Mouse (Mus musculus): ENCODE results near the gene Trim30a.
"Not testable (repeated sequence)": the region's sequence is repeated elsewhere in the genome, so short reads cannot be mapped to it uniquely, and the experiment has no call there.

Gene Trim30a

GRCm38 (mm10) chr7:104465065-104465744, at the start of gene Trim30a:
TSS of gene Trim30a (minus strand) at chr7:104465193.
- DNase-seq (ENCODE audit: low read depth): no peak

DNA sequence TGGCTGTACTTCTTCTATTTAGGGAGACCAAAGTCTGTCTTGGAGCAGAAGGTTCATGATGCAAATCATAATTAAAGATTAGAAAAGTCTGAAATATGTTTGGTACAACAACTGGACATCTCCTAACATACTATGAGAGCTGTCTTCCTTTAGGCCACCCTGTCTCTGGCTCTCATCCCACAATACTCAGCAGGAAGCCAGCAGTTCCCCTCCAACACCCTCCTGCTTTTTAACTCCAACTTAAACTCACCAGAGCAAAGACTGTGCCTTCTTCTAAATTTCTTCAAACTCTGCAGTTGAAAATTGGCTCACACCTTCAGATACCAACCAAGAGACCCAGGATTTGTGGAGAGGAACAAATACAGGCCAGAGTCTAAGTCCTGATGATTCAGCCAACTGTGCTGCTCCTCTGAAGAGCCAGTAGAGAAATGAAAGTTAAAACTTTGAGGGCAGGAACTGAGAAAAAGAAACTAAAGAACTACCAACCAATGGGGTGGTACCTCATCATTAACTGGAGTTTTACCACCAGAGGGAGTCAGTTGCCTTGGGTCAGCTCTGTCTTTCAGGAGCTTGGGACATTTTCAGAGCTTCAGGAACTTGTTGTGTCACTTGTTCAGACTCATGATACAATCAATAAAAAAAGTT, 42.5 kb upstream of the Trim30a start, which contains the start of gene Trim30d:
Gene Trim30d (minus strand): TSS at position 429 of the 645 bp plus-strand sequence.
- DNase-seq (ENCODE audit: low read depth): not testable (repeated sequence)

GRCm38 (mm10) chr7:104501589-104502371, 36.8 kb upstream of the Trim30a start:
- DNase-seq (ENCODE audit: low read depth): no peak

DNA sequence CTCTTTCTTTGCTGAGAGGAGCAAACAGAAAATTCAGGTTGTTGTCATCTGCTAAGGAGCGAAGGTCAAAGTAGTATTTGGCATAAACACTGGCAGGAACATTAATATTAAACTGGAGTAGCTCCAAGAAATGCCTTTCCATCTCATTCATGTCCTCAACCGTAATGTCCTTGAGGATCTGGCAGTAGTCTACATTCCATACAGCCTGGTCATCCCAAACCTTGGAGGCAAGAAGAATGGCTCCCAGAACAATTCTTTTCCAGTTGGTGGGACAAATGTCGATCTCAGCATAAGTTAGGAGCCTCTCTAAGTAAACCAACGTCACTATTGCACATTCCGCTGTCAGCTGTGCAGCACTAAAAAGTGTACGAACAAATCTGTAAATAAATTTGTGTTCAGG, 36.2 kb upstream of the Trim30a start:
- DNase-seq (ENCODE audit: low read depth): not testable (repeated sequence)

DNA sequence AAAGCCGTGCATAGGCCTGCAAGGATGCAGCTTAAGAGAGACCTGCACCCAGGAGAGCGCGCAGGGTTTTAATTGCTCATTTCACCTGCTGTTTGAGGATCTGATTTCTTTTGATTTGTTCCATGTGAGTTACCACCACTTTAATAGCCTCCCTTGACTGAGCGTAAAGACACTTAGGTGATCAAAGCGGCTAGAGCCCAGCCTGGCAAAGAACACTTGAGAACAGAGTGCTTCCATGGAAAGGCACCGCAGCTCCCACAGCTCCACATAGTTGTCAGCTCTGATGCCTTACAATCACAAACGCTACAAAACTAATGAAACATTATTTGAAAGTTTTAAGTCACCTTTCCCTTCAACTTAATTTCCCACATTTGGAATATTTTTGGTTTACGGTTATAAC, 34.5 kb upstream of the Trim30a start:
- not testable (repeated sequence) for DNase-seq (ENCODE audit: low read depth)

GRCm38 (mm10) chr7:104445961-104446645, 18.9 kb downstream of the Trim30a start:
- peak; percentile 7 for DNase-seq (ENCODE audit: low read depth)

GRCm38 (mm10) chr7:104404460-104404950, 60.5 kb downstream of the Trim30a start:
- DNase-seq (ENCODE audit: low read depth): no peak

DNA sequence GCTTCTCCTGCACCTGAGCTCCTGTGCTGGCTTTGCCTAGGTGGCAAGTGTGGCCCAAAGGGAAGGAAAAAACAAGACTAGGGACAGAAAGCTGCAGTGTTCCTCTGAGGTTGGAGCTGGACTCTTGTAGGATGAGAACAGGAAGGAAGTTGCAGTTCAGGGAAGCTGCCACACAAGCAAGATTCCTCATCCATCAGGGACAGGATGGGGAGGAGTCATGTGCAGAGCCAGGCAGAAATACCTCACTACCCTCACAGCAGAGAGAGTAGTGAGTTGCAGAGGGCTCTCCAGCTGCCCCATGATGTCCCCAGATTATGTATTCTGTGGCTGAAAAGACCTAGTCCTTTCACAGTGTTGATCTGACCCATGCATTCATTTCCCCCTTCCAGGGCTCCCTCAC, 63.9 kb downstream of the Trim30a start:
- DNase-seq (ENCODE audit: low read depth): no peak

GRCm38 (mm10) chr7:104400698-104401097, 64.3 kb downstream of the Trim30a start, which contains the start of gene Trim30c:
TSS of gene Trim30c (minus strand) at chr7:104400837.
- no peak for DNase-seq (ENCODE audit: low read depth)

DNA sequence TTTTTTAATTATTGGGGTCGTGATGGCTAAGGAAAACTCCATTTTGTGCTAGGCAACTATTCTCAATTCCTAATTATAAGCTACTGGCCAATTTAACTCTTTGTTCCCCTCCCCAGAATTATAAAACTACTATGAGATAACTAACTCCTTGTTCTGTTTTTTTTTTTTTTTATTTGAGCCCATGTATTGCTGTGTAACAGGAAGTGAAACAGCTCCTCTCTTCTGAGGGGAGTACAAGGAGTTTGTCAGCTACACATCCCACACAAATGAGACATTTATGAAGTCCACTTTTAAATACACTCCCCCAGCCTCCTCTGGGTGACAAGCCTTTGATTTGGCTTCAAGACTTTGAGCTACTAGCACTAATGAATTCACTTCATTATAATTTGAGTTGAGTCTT, 66.5 kb downstream of the Trim30a start:
- no peak for DNase-seq (ENCODE audit: low read depth)

DNA sequence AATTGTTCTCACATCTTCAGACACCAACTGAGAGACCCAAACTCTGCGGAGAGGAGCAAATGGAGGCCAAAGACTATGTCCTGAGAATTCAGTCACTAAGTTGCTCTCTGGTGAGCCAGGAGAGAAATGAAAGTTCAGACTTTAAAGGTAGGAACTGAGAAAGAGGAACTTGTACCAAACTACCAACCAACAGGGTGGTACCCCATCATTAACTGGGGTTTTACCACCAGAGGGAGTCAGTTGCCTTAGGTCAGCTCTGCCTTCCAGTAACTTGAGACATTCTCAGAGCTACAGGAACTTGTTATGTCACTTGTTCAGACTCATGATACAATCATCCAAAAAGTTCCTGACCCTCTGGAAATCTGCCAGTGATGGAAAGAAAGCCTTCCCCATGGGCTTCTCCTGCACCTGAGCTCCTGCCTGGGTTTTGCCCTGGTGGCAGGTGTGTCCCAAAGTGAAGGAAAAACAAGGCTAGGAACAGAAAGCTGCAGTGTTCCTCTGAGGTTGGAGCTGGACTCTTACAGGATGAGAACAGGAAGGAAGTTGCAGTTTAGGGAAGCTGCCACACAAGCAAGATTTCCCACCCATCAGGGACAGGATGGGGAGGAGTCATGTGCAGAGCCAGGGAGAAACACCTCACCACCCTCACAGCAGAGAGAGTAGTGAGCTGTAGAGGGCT, 95.1 kb downstream of the Trim30a start, which contains the start of gene Trim30b:
Gene Trim30b (minus strand): TSS at position 149 of the 679 bp plus-strand sequence.
- no peak for DNase-seq (ENCODE audit: low read depth)

DNA sequence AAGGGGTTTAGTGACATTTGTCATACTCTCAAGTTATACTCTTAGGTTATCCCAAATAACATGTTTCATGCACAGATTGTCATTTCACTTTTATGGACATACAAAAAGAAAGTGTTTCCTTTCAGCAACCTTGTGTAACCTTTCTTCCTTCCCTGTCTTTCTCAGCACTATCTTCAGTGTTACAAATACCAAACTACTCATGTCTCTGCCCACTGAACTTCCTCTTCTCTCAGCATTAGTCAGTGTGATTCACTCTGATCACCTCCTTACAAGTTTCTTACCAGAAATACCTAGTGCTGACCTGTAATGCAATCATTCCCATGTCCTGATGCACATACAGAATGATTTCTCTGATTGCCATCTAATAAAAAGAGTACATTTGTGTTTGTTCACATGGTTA, 98.7 kb downstream of the Trim30a start:
- no peak for DNase-seq (ENCODE audit: low read depth)

Measured in c-Kit-positive CD71-positive TER-119-negative erythroid progenitor cells, embryonic 14.5 days (primary cell).